Mouse (Mus musculus): ENCODE data around the gene Sdhb.
A peak's percentile ranks its signal among the peaks of the same experiment; 100 is the strongest.

The Sdhb gene

GRCm38 (mm10) chr4:140977886-140978692, 17.1 kb downstream of the Sdhb start:
- no peak for DNase-seq (ENCODE audit: low spot score)

DNA sequence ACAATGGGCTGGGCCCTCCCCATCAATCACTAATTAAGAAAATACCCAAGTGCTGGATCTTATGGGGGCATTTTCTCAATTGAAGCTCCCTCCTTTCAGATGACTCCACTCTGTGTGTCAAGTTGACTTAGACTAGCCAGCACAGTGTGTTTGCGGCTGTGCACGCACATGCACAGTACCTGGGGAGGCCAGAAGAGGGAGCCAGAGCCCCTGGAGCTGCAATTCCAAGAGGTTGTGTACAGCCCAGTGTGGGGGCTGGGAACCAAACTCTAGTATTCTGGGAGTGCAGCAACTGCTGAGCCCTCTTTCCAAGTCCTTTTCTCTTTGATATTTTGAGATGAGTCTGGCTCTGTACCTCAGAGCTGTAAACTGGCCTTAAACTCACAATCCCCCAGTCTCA, 20.6 kb downstream of the Sdhb start:
- no peak for DNase-seq (ENCODE audit: low spot score)

DNA sequence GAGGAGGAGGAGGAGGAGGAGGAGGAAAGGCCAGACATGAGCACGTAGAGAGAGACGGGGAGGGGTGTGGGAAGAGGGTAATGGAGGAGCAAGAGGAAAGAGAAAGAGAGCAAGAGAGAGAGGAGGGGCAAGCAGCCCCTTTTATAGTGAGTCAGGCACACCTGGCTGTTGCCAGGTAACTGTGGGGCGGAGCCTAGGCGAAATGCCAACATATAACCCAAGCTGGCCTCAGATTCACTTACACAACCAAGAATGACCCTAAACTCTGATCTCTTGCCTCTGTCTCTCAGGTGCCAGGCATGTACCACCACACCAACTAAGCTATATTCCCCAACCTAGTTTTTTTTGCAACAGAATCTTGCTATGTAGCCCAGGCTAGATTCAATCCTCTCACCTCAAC, 21.8 kb downstream of the Sdhb start:
- no peak for DNase-seq (ENCODE audit: low spot score)

DNA sequence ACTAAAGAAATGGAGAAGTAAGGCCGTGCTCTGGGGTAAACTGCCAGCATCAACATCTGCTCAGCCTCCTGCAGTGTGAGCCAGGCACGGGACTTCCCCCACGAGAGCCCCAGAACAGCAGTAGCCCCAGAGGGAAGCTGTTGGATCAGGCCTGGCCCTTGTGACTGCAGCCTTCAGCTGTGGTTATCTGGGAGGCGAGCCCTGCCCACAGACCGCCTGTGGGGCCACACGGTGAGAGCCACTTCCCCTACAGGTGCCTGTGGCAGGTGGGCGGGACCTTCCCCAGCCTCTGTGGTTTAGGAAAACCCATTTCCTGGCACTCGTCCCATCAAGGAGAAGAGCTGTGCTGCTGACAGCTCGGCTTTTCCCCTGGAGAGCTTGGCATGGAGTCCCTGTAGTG, 22.4 kb downstream of the Sdhb start:
- peak; percentile 63 for DNase-seq (ENCODE audit: low spot score)

DNA sequence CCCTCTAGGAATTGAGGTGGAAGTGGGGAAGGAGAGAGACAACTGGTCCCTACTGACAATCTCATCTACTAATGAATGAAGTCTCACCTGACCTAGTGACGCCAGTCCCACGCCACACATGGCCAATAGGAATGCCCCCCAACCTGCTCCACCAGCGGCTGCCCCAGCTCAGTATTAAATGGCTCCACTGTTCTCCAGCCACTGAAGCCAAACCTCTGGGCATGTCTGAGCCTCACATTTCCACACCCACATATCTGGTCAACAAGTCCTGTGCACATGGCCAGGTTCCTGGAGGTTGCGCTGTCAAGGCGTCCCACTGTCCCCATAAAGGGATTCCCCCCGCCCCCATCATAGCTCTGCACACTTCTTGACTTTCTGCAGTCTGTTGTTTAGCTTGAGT, 23.5 kb downstream of the Sdhb start:
- DNase-seq (ENCODE audit: low spot score): no peak

DNA sequence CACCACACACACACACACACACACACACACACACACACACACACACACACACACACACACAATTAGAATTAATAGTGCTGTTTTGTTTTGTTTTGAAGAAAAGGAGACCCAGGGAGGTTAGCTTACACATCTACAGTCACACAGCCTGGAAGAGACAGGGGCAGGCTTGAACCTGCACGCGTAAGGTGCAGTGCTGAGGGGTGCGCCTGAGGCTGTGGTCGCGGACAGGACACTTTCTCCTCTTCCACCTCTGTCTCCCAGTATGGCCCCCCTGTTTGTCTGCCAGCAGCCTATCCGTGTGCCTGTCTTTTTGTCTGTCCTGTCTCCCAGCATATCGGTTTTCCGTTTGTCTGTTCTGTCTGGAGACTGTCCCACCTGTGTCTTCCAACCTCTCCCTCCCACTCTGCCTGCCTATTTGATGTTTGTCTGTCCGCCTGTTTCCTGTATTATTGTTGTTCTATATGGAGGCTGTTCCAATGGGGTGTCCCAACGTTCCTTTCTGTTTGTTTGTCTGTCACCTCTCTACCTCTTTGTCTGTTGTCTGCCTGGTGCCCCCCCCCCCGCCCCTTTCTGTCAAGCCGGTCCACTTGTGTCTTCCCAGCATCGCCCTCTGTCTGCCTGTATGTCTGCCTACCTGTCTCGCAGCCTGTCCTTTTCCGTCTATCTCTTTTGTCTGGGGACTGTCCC, 25.2 kb downstream of the Sdhb start:
- no peak for DNase-seq (ENCODE audit: low spot score)

DNA sequence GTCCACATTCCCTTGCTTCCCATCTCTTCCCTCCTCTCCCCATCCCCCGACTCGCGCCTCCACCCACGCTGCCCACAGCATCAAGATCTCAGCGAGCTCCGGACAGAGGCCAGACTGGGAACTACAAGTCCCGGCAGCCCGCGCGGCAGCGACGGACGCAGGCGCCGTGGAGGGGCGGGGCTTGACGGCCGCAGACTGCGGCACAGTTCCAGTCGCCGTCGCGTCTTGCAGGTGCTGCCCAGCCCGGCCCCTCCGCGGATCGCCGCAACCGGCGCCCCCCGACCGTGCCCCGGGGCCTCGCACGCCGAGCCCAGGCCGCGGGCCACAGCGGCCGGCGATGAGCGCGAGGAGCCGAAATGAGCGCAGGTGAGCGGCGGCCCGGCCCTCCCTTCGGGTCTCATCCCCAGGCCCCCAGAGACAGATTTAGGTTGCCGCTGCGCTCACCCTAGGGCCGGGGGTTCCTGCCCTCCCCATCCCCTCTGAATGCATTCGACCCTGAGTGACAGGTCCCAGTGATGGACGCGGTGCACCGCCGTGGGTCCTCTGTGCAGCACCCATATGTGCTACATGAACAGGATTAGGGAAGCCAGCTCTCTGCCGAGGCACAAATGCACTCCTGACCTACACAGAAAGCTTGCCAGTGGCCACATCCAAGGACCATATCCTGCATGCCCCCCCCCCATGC, 25.9 kb downstream of the Sdhb start, which contains the start of gene Atp13a2:
TSS of gene Atp13a2 (plus strand) at position 163 of the 685 bp plus-strand sequence.
- peak; percentile 81 for DNase-seq (ENCODE audit: low spot score)

DNA sequence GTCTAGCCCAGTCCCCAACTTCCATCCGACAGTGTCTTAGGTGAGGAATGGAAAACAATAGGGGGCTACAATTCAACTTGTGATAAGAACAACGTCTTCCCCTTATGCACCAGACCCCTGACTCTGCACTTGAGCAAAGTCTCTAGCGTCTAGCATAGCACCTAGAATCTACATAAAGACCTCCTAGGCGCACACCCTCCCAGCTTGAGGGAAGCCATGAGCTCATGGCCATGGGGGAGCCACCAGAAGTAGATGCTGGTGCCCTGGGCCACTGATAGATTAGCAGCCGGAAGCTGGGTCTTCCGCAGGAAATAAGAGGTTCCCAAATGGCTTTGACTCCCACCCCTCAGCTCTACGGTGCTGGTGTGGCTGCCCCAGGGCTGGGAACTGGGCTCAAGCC, 26.5 kb downstream of the Sdhb start:
- DNase-seq (ENCODE audit: low spot score): peak; percentile 25

DNA sequence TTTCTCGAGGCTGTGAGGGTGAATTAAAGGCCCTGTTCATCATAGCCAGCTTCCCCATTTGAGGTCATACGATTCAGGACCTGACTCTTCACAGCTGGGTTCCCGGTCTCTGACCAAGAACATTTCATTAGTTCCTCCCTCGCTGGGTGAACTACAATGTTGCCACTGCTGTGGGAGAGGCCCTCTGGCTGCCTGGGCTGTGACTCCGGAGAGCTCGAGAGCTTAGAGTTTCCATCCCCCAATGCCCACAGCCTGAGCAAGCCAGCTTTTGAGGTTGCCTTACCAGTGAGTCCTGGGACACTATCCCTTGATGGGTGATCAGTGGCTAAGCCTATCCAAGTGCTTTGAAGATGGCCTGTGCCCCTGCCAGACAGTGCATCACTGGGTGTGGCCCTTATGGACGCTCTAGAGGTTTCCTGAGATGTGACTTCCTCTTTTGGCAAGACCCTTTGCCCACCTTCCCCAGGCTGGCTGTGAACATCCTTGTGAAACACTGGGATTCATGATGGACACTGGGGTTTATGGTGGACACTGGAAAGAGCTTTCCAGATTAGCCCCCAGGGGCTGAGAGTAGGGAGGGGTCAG, 27.8 kb downstream of the Sdhb start:
- no peak for DNase-seq (ENCODE audit: low spot score)

- DNase-seq (ENCODE audit: low spot score): peak; percentile 18
Observed at GRCm38 (mm10) chr4:140989447-140989846, 28.4 kb downstream of the Sdhb start.

- DNase-seq (ENCODE audit: low spot score): no peak
Observed at GRCm38 (mm10) chr4:140992215-140992614, 31.2 kb downstream of the Sdhb start.

- DNase-seq (ENCODE audit: low spot score): no peak
Observed at GRCm38 (mm10) chr4:140993846-140994245, 32.8 kb downstream of the Sdhb start.

GRCm38 (mm10) chr4:140995811-140996210, 34.8 kb downstream of the Sdhb start:
- DNase-seq (ENCODE audit: low spot score): no peak

DNA sequence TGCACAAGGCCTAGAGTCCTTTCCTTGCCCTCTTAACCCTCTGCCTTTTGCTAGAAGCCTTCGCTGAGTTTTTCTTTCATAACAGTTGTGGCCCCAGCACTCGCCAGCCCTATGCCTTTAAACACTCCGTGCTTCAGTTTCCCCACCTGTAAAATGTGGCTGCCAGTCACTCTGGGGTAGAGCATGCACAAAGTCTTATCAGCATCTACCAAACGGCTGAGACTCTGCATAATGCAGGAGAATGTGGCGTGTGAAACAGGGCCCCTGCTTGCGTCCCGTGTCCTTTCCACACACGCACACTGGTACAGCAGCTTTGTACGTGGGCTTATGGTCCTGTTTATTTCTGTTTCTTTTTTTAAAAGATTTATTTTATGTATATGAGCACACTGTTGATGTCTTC, 35.8 kb downstream of the Sdhb start:
- no peak for DNase-seq (ENCODE audit: low spot score)

- no peak for DNase-seq (ENCODE audit: low spot score)
Observed at GRCm38 (mm10) chr4:141005983-141006382, 45.0 kb downstream of the Sdhb start.

DNA sequence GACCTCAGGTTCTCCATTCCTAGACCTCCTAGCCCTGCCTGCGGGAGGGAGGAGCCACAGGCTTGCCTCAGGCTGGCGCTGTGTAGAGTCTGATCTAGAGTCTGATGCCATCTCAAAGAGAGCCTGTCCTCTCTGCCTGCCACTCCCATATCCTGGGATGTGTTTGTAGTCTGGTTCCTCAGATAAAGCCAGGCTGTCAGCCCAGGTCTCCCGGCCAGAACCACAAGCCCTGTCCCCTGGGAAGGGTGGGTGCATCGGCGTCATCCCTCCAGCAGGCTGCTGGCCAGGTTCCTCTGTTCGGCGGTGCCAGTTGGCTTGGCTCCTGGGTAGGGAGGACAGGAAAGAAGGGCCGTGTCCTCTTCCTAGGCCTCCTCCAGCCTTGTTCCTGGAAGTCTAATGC, 47.0 kb downstream of the Sdhb start:
- DNase-seq (ENCODE audit: low spot score): no peak

DNA sequence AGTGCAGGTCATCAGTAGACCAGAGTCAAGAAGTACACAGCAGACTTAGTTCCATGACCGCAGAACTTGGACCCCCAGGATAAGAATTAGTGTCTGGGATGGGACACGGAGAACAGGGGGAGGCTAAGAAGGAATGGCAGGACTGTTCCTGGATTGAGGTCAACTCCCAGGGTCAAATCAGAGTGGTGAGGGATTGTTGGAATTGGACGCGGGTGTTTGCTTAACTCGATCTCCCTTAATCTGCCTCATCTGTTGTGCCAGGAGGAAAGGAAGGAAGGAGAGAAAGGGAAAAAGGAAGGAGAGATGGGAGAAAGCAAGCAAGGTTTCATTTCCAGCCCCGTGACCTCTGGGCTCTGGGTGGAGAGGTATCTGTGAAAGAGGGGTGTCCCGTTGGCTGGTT, 49.1 kb downstream of the Sdhb start, which contains the start of gene Mfap2:
TSS of gene Mfap2 (plus strand) at position 301 of the 400 bp plus-strand sequence.
- no peak for DNase-seq (ENCODE audit: low spot score)

- DNase-seq (ENCODE audit: low spot score): no peak
Observed at GRCm38 (mm10) chr4:141010526-141010925, 49.5 kb downstream of the Sdhb start.

- DNase-seq (ENCODE audit: low spot score): no peak
Observed at GRCm38 (mm10) chr4:141010941-141011429, 50.0 kb downstream of the Sdhb start.

GRCm38 (mm10) chr4:141011556-141012328, 50.7 kb downstream of the Sdhb start:
- no peak for DNase-seq (ENCODE audit: low spot score)

GRCm38 (mm10) chr4:141012558-141012957, 51.6 kb downstream of the Sdhb start:
- no peak for DNase-seq (ENCODE audit: low spot score)

Data from T-cell, adult 2 months (primary cell).